Mouse (Mus musculus): ENCODE data around the gene Fezf1.

Fezf1 gene

GRCm38 (mm10) chr6:23247512-23248312 lies 450 bp downstream of the Fezf1 start:
- DNase-seq (ENCODE audit: inconsistent ontology term): peak; percentile 17

DNA sequence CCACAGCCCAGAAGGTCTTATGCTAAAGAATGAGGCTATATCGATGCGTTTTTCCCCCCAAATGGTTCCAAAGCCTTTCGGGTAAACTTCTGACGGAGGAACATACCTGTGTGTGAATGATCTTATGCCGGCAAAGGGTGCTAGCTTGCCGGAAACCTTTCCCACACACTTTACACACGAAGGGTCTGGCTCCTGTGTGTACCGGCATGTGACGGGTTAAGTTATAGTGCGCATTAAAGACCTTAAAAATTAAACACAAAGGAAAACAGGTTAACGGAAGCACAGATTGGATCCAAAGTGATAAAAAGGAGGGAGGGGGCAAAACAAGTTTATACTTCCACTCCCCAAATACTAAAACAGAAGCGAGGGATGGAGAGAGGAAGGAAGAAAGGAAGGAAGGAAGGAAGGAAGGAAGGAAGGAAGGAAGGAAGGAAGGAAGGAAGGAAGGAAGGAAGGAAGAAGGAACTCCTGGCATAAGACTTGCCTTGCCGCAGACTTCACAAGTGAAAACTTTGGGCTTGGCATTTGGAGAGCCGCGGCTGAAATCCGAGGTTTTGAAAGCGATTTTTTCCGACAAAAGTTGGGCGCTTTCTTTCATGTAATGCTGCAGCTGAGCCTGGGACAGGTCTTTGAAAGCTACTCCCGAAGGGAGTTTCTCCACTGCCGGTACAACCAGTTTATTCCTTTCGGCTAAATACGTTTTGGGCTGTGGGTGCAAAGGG lies 1.2 kb downstream of the Fezf1 start:
- DNase-seq (ENCODE audit: inconsistent ontology term): no peak

GRCm38 (mm10) chr6:23246061-23246789 lies 1.9 kb downstream of the Fezf1 start:
- DNase-seq (ENCODE audit: inconsistent ontology term): no peak

DNA sequence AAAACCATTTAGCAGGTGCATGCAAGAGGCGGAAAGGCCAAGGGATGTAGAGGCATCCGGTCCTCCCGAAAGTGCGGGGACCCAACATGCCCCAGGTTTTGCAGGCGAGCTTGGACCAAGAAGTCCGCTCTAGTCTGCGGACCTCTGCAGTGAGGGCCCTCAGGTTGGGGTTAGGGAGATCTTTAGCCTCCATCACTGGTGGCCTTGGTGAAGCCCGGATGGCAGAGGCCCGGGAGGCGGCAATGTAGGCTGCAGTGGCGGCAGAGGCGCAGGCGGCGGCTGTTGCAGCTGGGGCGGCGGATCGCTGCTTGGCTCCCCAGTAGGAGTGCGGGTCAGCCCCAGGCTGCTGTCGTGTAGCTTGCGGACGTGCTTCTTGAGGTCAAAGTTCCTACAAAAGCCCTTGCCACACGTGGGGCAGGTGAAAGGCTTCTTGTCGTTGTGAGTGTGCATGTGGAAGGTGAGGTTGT lies 2.6 kb downstream of the Fezf1 start:
- peak; percentile 4 for DNase-seq (ENCODE audit: inconsistent ontology term)

- no peak for DNase-seq (ENCODE audit: inconsistent ontology term)
Measured at GRCm38 (mm10) chr6:23245121-23245520, 3.0 kb downstream of the Fezf1 start.

- peak; percentile 75 for DNase-seq (ENCODE audit: inconsistent ontology term)
Measured at GRCm38 (mm10) chr6:23243821-23244760, 4.1 kb downstream of the Fezf1 start.

DNA sequence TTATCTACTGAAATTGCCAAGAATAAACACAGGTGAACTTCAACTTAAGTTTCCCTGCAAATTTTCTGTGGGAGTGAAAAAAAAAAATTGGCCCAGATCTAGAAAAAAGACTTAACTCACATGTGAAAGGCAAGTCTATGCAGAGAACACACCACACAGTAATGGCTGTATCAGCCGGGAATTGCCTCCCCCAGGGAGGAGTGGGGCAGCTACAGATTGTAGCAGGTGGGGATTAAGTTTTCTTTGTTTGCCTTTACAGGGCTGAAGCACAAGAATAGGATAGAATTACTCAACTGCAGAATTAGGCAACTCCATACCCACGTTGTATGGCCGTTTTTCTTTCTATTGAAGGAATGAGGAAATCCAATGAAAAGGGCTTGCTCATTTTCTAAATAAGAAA lies 36.7 kb downstream of the Fezf1 start:
- DNase-seq (ENCODE audit: inconsistent ontology term): no peak

DNA sequence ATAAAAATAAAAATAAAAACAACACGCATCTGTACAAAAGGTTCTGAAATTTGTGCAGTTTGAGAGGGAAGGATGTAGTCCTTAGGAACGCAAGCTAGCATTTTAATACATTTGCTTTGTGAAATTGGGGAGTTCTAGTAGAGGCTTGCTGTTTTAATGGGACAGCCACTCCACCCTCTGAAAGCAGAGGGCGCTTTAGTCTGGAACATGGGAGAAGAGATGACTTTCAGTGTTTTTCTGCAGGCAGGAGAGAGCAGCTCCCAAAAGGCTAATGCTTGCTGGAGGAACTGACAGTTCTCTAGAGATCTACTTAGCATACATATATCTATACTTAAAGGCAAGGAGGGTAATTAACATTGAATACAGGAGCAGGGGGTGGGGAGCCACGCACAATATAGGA lies 40.4 kb downstream of the Fezf1 start:
- no peak for DNase-seq (ENCODE audit: inconsistent ontology term)

DNA sequence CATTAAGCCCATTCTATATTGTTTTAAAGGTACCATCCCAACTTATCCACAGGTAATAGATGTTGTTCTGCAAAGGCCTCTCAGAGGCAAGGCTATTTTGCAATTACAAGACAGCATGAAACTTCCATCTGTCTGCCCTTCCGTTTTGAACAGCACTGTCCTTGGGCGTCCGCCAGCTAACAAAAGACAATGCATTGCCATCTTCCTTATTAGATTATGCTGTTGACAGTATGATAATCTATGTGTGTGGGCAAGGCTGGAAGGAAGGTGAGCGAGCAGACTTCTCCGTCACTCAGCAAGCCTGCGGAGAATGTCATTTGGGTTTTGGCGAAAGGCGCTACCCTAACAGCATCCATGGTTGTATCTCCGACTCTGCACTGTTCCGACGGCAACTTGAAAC lies 45.5 kb downstream of the Fezf1 start:
- DNase-seq (ENCODE audit: inconsistent ontology term): no peak
